Mouse (Mus musculus) limb, embryonic 12.5 days (tissue): Measurements from ENCODE around the gene 9530053A07Rik. TPM values are rescaled to one million over a fixed set of nuclear protein-coding genes. Genes with fewer than 3 reads are reported as not detected.
"Not testable (repeated sequence)": the region's sequence is repeated elsewhere in the genome, so short reads cannot be mapped to it uniquely, and the experiment has no call there.

Experiments
- ATAC-seq: fragments of 200-750 bp; cut with Nextera tagmentation; 2 replicates; pipeline ENCODE4 v1.8.0; 2017; ENCODE audit warnings: low read depth, moderate TSS enrichment; ENCODE audit not compliant: insufficient number of reproducible peaks, insufficient read depth, low FRiP score, low TSS enrichment
- H3K27ac ChIP-seq: fragments of 300-500 bp; sonication (generic); 2 replicates; pipeline ENCODE4 v1.5.1; 2016; ENCODE audit warnings: mild to moderate bottlenecking, moderate library complexity
- H3K27me3 ChIP-seq: fragments of 300-500 bp; sonication (generic); 2 replicates; pipeline ENCODE4 v1.6.1; 2016; ENCODE audit warnings: mild to moderate bottlenecking, moderate library complexity
- H3K36me3 ChIP-seq: fragments of 300-500 bp; sonication (generic); 2 replicates; pipeline ENCODE4 v1.6.1; 2016; ENCODE audit warnings: mild to moderate bottlenecking, moderate library complexity
- H3K4me1 ChIP-seq: fragments of 300-500 bp; sonication (generic); replicated peaks from 2 replicates; pipeline ENCODE4 v1.6.1; 2016
- H3K4me2 ChIP-seq: fragments of 300-500 bp; sonication (generic); 2 replicates; pipeline ENCODE4 v1.6.1; 2016; ENCODE audit warnings: mild to moderate bottlenecking, moderate library complexity
- H3K4me3 ChIP-seq: fragments of 300-500 bp; sonication (generic); replicated peaks from 2 replicates; pipeline ENCODE4 v1.5.1; 2016; ENCODE audit warnings: mild to moderate bottlenecking
- H3K9ac ChIP-seq: fragments of 300-500 bp; sonication (generic); replicated peaks from 2 replicates; pipeline ENCODE4 v1.6.1; 2016; ENCODE audit warnings: mild to moderate bottlenecking, moderate library complexity
- H3K9me3 ChIP-seq: fragments of 300-500 bp; sonication (generic); 2 replicates; pipeline ENCODE4 v1.6.1; 2016; ENCODE audit warnings: mild to moderate bottlenecking, moderate library complexity
- WGBS: fragments of 180-500 bp; shearing (Covaris S2); methylation state at CpG from one replicate; pipeline ENCODE4 v1.1.7; 2016; 5-methylcytosine and 5-hydroxymethylcytosine counted together
- polyA plus RNA-seq: library from polyadenylated mRNA; unstranded; fragments of >200 nt; fragmentation: Nextera tagmentation; extraction: Ambion mirVana; gene quantifications from 2 replicates; pipeline ENCODE4 v1.2.1, GENCODE M21; 2016

The 9530053A07Rik gene
- polyA plus RNA-seq = 0.04 and 0.05 TPM in 2 replicates

GRCm38 (mm10) chr7:28129166-28129565, at the start of gene 9530053A07Rik:
TSS of gene 9530053A07Rik (plus strand) at chr7:28129466.
- no peaks in the 10 kb centered on the region for H3K36me3 ChIP-seq
- H3K4me2 ChIP-seq = no peak within 1 kb of the TSS
- ATAC-seq = no peak
- no peaks in the 10 kb centered on the region for H3K4me1 ChIP-seq
- H3K27me3 ChIP-seq = no peaks in the 10 kb centered on the region
- H3K27ac ChIP-seq = no peak within 1 kb of the TSS
- H3K9me3 ChIP-seq = no peaks in the 10 kb centered on the region
- 82% methylated on average over 5 of the region's 5 CpGs for WGBS
- no peak within 1 kb of the TSS for H3K4me3 ChIP-seq
- no peak within 1 kb of the TSS for H3K9ac ChIP-seq

GRCm38 (mm10) chr7:28084215-28084614, 45.1 kb upstream of the 9530053A07Rik start:
- H3K4me2 ChIP-seq = no peak overlapping the region
- H3K4me1 ChIP-seq = peaks cover 5% of the 10 kb centered on the region; the same call in 1 of the 2 replicates
- no peaks in the 10 kb centered on the region for H3K36me3 ChIP-seq
- no peak overlapping the region for H3K27ac ChIP-seq
- H3K4me3 ChIP-seq = no peak overlapping the region
- H3K27me3 ChIP-seq = peaks cover 10% of the 10 kb centered on the region; the same call in 1 of the 2 replicates
- H3K9ac ChIP-seq = no peak overlapping the region
- WGBS = 54% methylated on average over 7 of the region's 7 CpGs
- no peak for ATAC-seq
- H3K9me3 ChIP-seq = no peaks in the 10 kb centered on the region

DNA sequence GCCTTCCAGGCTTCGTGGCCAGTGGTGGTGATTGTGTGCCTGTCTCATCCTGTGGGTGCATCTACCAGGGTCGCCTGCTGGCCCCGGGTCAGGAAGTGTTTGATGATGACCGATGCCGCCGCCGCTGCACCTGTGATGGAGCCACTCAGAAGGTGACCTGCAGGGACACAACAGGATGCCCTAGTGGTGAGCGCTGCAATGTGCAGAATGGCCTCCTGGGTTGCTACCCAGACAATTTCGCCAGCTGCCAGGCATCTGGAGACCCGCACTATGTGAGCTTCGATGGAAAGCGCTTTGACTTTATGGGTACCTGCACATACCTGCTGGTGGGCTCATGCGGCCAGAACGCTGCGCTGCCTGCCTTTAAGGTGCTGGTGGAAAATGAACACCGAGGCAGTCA, 43.0 kb upstream of the 9530053A07Rik start:
- Histone ChIP-seq H3K4me2 (no peak overlapping the region), H3K27me3 (peaks cover 14% of the 10 kb centered on the region; the same call in 1 of the 2 replicates), H3K4me3 (no peak overlapping the region), H3K36me3 (no peaks in the 10 kb centered on the region), H3K9ac (no peak overlapping the region), H3K27ac (no peak overlapping the region), H3K9me3 (no peaks in the 10 kb centered on the region), H3K4me1 (peaks cover 5% of the 10 kb centered on the region; the same call in 1 of the 2 replicates)
- ATAC-seq = no peak
- 84% methylated on average over 16 of the region's 16 CpGs for WGBS

- 39% methylated on average over 11 of the region's 11 CpGs for WGBS
- peaks cover 13% of the 10 kb centered on the region; the same call in 1 of the 2 replicates for H3K27me3 ChIP-seq
- no peaks in the 10 kb centered on the region for H3K4me1 ChIP-seq
- no peak overlapping the region for H3K4me3 ChIP-seq
- 0 out of 2 replicates have a peak, but pooled peaks cover under 1% of the 10 kb centered on the region for H3K9me3 ChIP-seq
- ATAC-seq = no peak
- H3K27ac ChIP-seq = no peak overlapping the region
- H3K4me2 ChIP-seq = no peak overlapping the region
- no peak overlapping the region for H3K9ac ChIP-seq
- no peaks in the 10 kb centered on the region for H3K36me3 ChIP-seq
Measured at GRCm38 (mm10) chr7:28093541-28093940, 35.7 kb upstream of the 9530053A07Rik start.

GRCm38 (mm10) chr7:28099101-28099500, 30.2 kb upstream of the 9530053A07Rik start:
- Histone ChIP-seq H3K27me3 (peaks cover 10% of the 10 kb centered on the region), H3K4me1 (no peaks in the 10 kb centered on the region), H3K4me3 (no peak overlapping the region), H3K9ac (no peak overlapping the region), H3K4me2 (no peak overlapping the region), H3K27ac (no peak overlapping the region), H3K36me3 (no peaks in the 10 kb centered on the region), H3K9me3 (peaks cover 8% of the 10 kb centered on the region; the same call in 1 of the 2 replicates)
- 91% methylated on average over 16 of the region's 16 CpGs for WGBS
- no peak for ATAC-seq

- no peak for ATAC-seq
- no peak overlapping the region for H3K9ac ChIP-seq
- H3K4me1 ChIP-seq = no peaks in the 10 kb centered on the region
- no peak overlapping the region for H3K4me2 ChIP-seq
- H3K27me3 ChIP-seq = peaks cover 19% of the 10 kb centered on the region
- 67% methylated on average over 17 of the region's 17 CpGs for WGBS
- H3K36me3 ChIP-seq = no peaks in the 10 kb centered on the region
- H3K4me3 ChIP-seq = no peak overlapping the region
- no peak overlapping the region for H3K27ac ChIP-seq
- H3K9me3 ChIP-seq = peaks cover 8% of the 10 kb centered on the region; the same call in 1 of the 2 replicates
Measured at GRCm38 (mm10) chr7:28100596-28101590, 28.4 kb upstream of the 9530053A07Rik start.

DNA sequence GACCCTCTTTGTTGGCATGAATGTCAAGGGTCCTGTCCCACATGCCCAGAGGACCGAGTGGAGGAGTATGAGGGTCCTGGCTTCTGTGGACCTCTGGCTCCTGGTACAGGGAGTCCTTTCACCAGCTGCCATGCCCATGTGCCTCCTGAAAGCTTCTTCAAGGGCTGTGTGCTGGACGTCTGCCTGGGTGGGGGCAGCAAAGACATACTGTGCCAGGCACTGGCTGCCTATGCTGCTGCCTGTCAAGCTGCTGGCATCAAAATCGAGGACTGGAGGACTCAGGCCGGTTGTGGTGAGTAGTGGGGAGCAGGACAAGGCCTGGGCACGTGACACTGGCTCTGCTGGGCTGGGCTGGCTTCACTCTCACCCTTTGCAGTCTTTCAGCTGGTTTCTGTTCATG, 26.3 kb upstream of the 9530053A07Rik start:
- not testable (repeated sequence) for ATAC-seq, H3K27ac ChIP-seq, H3K9ac ChIP-seq, H3K4me2 ChIP-seq, H3K9me3 ChIP-seq, H3K4me1 ChIP-seq, H3K36me3 ChIP-seq, H3K4me3 ChIP-seq
- peaks cover 19% of the 10 kb centered on the region for H3K27me3 ChIP-seq
- 48% methylated on average over 5 of the region's 5 CpGs for WGBS

GRCm38 (mm10) chr7:28104670-28105069, 24.6 kb upstream of the 9530053A07Rik start:
- WGBS = 5% methylated on average over 23 of the region's 23 CpGs
- peak; percentile 53; the same call in 1 of the 2 replicates for ATAC-seq
- H3K36me3 ChIP-seq = no peaks in the 10 kb centered on the region
- peak overlapping the region; percentile 23 for H3K4me3 ChIP-seq
- no peak overlapping the region for H3K9ac ChIP-seq
- no peak overlapping the region for H3K27ac ChIP-seq
- peak overlapping the region; percentile 55 for H3K4me2 ChIP-seq
- H3K4me1 ChIP-seq = no peaks in the 10 kb centered on the region
- peaks cover 19% of the 10 kb centered on the region for H3K27me3 ChIP-seq
- H3K9me3 ChIP-seq = no peaks in the 10 kb centered on the region

GRCm38 (mm10) chr7:28106241-28106640, 23.0 kb upstream of the 9530053A07Rik start:
- Histone ChIP-seq H3K4me2 (no peak overlapping the region), H3K27me3 (peaks cover 19% of the 10 kb centered on the region), H3K9me3 (no peaks in the 10 kb centered on the region), H3K36me3 (no peaks in the 10 kb centered on the region), H3K4me1 (no peaks in the 10 kb centered on the region), H3K9ac (no peak overlapping the region), H3K4me3 (no peak overlapping the region), H3K27ac (no peak overlapping the region)
- 89% methylated on average over 11 of the region's 11 CpGs for WGBS
- no peak for ATAC-seq

GRCm38 (mm10) chr7:28114648-28115047, 14.6 kb upstream of the 9530053A07Rik start:
- H3K4me3 ChIP-seq = no peak overlapping the region

GRCm38 (mm10) chr7:28137613-28138012, 8.3 kb downstream of the 9530053A07Rik start:
- no peak overlapping the region for H3K27ac ChIP-seq
- H3K4me2 ChIP-seq = no peak overlapping the region
- 60% methylated on average over 5 of the region's 5 CpGs for WGBS
- H3K9me3 ChIP-seq = no peaks in the 10 kb centered on the region
- H3K27me3 ChIP-seq = 0 out of 2 replicates have a peak, but pooled peaks cover 4% of the 10 kb centered on the region
- H3K9ac ChIP-seq = no peak overlapping the region
- ATAC-seq = no peak
- H3K4me3 ChIP-seq = no peak overlapping the region
- no peaks in the 10 kb centered on the region for H3K36me3 ChIP-seq
- H3K4me1 ChIP-seq = no peaks in the 10 kb centered on the region

More at GRCm38 (mm10) chr7:28114648-28115047, 14.6 kb upstream of the 9530053A07Rik start:
- WGBS = 81% methylated on average over 2 of the region's 2 CpGs
- Histone ChIP-seq H3K4me2 (no peak overlapping the region), H3K27ac (no peak overlapping the region), H3K9ac (no peak overlapping the region), H3K9me3 (no peaks in the 10 kb centered on the region), H3K36me3 (no peaks in the 10 kb centered on the region), H3K4me1 (no peaks in the 10 kb centered on the region), H3K27me3 (no peaks in the 10 kb centered on the region)
- no peak for ATAC-seq
